Mouse (Mus musculus): ENCODE data around the gene Olfr353.

Olfr353 gene

GRCm38 (mm10) chr2:36892836-36893235 lies at the start of gene Olfr353:
Gene Olfr353, minus strand, starts transcription at chr2:36892936.
- DNase-seq (ENCODE audit: low spot score), result no peak

GRCm38 (mm10) chr2:36936821-36937220 lies 44.1 kb upstream of the Olfr353 start, which contains the start of gene Olfr356:
Gene Olfr356, plus strand, starts transcription at chr2:36937121.
- DNase-seq (ENCODE audit: low spot score), result no peak

GRCm38 (mm10) chr2:36928797-36929196 lies 36.1 kb upstream of the Olfr353 start, which contains the start of gene Olfr355:
Gene Olfr355, minus strand, starts transcription at chr2:36928897.
- no peak for DNase-seq (ENCODE audit: low spot score)

- DNase-seq (ENCODE audit: low spot score), result no peak
Observed at GRCm38 (mm10) chr2:36905380-36905779, 12.6 kb upstream of the Olfr353 start, which contains the start of gene Olfr354. Gene Olfr354, plus strand, starts transcription at chr2:36905680.

GRCm38 (mm10) chr2:36897114-36897513 lies 4.4 kb upstream of the Olfr353 start:
- no peak for DNase-seq (ENCODE audit: low spot score)

GRCm38 (mm10) chr2:36868160-36868559 lies 24.6 kb downstream of the Olfr353 start, which contains the start of gene Olfr352:
Gene Olfr352, plus strand, starts transcription at chr2:36868460.
- no peak for DNase-seq (ENCODE audit: low spot score)

GRCm38 (mm10) chr2:36862560-36862959 lies 30.2 kb downstream of the Olfr353 start, which contains the start of gene Olfr351:
Gene Olfr351, minus strand, starts transcription at chr2:36862660.
- DNase-seq (ENCODE audit: low spot score), result no peak

GRCm38 (mm10) chr2:36846010-36846409 lies 46.7 kb downstream of the Olfr353 start, which contains the start of gene Olfr350:
Gene Olfr350, plus strand, starts transcription at chr2:36846310.
- no peak for DNase-seq (ENCODE audit: low spot score)

Measured in MN1 (cell line).